Comparison of ENCODE assay signal across 8 mouse cellular contexts in the genomic region with DNA sequence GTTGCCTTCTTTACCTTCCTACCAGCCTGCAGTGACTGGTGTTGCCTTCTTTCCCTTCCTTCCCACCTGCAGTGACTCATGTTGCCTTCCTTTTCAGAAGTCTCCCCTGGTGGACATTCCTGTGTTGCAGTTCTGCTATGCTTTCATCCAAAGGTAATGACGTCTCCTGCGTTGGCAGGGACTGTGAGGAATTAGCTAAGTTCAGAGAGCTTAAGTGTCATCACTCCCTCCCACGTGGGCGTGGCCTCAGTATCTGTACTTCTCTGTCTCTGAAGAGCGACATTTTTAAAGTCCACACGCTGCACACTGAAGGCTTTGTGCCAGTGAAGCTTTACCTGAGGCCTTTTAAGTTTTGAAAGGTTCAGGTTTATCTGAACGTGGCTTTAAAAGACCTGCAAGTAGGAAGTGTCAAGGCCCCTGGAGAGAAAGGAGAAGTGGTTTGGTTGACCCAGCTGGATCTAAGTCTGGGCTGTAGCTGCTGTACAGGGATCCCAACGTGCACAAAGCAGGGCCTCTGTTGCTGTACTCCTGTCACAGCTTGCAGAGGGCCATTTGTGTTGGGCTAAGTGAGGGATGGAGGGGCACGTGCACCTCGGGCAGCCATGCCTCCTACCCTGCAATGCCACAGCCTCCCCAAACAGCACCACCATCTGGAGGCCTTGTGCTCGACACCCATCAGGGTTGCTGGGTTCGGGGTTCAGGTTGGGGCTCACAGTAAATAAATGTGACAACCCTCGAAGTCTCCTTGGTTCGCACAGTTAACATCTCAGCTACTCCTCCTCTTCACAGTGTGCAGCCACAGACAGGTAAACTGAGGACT. TPM values are rescaled to one million over a fixed set of nuclear protein-coding genes. Genes with fewer than 3 reads are reported as not detected.
A peak's percentile ranks its signal among the peaks of the same experiment; 100 is the strongest.
DNase-seq lines count a peak whose midpoint lies in the region; ATAC-seq and TF ChIP-seq lines count a peak whose summit lies in the region.

No protein-coding gene starts in this region.

- H3K9ac ChIP-seq in liver, postnatal 0 days (replicated peaks) = no peak overlapping the region

- H3K36me3 ChIP-seq in liver, postnatal 0 days (replicated peaks; ENCODE audit: insufficient read depth, low read length) = peaks cover 35% of the 10 kb centered on the region

- peaks cover 16% of the 10 kb centered on the region for H3K4me1 ChIP-seq in liver, postnatal 0 days (ENCODE audit: insufficient read depth)

- H3K27ac ChIP-seq in liver, postnatal 0 days (ENCODE audit: low read depth) = peak overlapping the region; percentile 60; the same call in 1 of the 2 replicates

- DNase-seq in adrenal gland, adult (ENCODE audit: inconsistent age in 2 of 2, low spot score in 1 of 2) = peak; percentile 31 to 46
- no peak for DNase-seq in adrenal gland, adult 2 months
- DNase-seq in testis, postnatal 10 days (ENCODE audit: low spot score) = peak; percentile 59
- DNase-seq in testis, postnatal 14 days (ENCODE audit: low spot score) = no peak
- peak; percentile 53 for DNase-seq in liver, postnatal 0 days
- DNase-seq in thymus, postnatal 25 days = peak; percentile 39
- no peak for DNase-seq in ovary, adult 18-20 months (ENCODE audit: low spot score)
- DNase-seq in urinary bladder, postnatal 4 days (ENCODE audit: low spot score in 2 of 2) = no peak

- ATAC-seq in liver, postnatal 0 days = peak; percentile 78

- TF ChIP-seq EP300 in liver, postnatal 0 days (IDR thresholded peaks at IDR 0.05; ENCODE audit: low read depth) = no peak

- no peaks in the 10 kb centered on the region for H3K27me3 ChIP-seq in liver, postnatal 0 days (ENCODE audit: insufficient read depth, low read length)

- peak; percentile 49 for TF ChIP-seq CTCF in liver, postnatal 0 days (IDR thresholded peaks at IDR 0.05; ENCODE audit: low read depth)

- H3K4me2 ChIP-seq in liver, postnatal 0 days (ENCODE audit: low read depth, low read length) = 0 out of 2 replicates have a peak overlapping the region, but pooled peaks have one; percentile 1

- H3K4me3 ChIP-seq in liver, postnatal 0 days (ENCODE audit: low read depth, low read length) = no peak overlapping the region

- 37% methylated on average over 14 of the region's 14 CpGs for WGBS in liver, postnatal 0 days (ENCODE audit: insufficient replicate concordance)

- peaks cover 6% of the 10 kb centered on the region; the same call in 1 of the 2 replicates for H3K9me3 ChIP-seq in liver, postnatal 0 days (ENCODE audit: low read length)

RNA-seq across cellular contexts. Expression of gene Morc3, which starts 51.1 kb away (rescaled TPM):
- 10 to 100 TPM; 28.0 to 30.9 TPM for total RNA-seq in adrenal gland, adult 2 months (2021)
- 1.4 and 1.5 TPM in 2 replicates for polyA plus RNA-seq in adrenal gland, adult 2 months (2012; rRNA removed)
- polyA plus RNA-seq in liver, postnatal 0 days (2015; fragmentation: Nextera tagmentation; extraction: Ambion mirVana) = 11.7 and 12.3 TPM in 2 replicates

Comparison
In these comparisons a context has a peak if more than half of its experiments do, and no peak if none do; other contexts are left out.
1. DNase-seq: peak in adrenal gland, adult (2 of 2), testis, postnatal 10 days (single experiment), liver, postnatal 0 days (single experiment) and thymus, postnatal 25 days (single experiment); none in adrenal gland, adult 2 months (single experiment), testis, postnatal 14 days (single experiment), ovary, adult 18-20 months (single experiment) and urinary bladder, postnatal 4 days (0 of 2).